14 mouse cellular contexts compared by ENCODE assay signal in the genomic region with DNA sequence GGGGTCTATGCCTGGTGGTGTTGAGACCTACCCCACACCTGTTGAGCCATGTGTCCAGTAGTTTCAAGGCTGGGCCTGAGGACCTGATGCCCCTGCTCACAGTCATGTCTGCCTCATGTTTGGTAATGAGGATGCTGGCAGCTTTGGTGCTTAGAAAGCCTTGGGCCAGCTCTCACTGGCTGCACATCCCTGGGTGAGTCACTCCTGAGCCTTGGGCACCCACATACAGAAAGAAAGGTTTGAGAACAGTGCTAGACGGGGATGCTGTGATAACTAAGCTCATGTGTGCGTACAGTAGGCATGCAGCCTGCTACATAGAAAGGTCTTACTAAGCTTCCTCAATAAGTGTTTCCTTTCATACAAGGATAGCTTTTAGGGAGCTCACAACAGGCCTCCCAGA. TPM values are rescaled to one million over a fixed set of nuclear protein-coding genes. Genes with fewer than 3 reads are reported as not detected.
A peak's percentile ranks its signal among the peaks of the same experiment; 100 is the strongest.
DNase-seq lines count a peak whose midpoint lies in the region; ATAC-seq and TF ChIP-seq lines count a peak whose summit lies in the region.
"Had no signal": no experiment of that assay in that cellular context is flagged by ENCODE, and none has a peak within 500 bp of the region (broad histone marks: within the 10 kb centered on the region; RNA-seq: fewer than 3 reads in every experiment).

No protein-coding gene starts in this region.

- H3K36me3 ChIP-seq in heart, embryonic 16.5 days (ENCODE audit: control insufficient read depth, insufficient read depth), result peaks cover 10% of the 10 kb centered on the region
- no peaks in the 10 kb centered on the region for H3K36me3 ChIP-seq in lung, embryonic 15.5 days
- no peaks in the 10 kb centered on the region; the same call in 1 of the 2 replicates for H3K36me3 ChIP-seq in small intestine, adult 2 months (ENCODE audit: control insufficient read depth, insufficient read depth, low read length)

- intact Hi-C loops in heart, postnatal 10 days (cut with DNase I), result no loop called here

- TF ChIP-seq POLR2A in bone marrow macrophage, adult 2 months (IDR thresholded peaks at IDR 0.05; ENCODE audit: borderline replicate concordance, low read depth, low read length), result no peak
- TF ChIP-seq POLR2A in small intestine, adult 2 months (IDR thresholded peaks at IDR 0.05; ENCODE audit: low read depth, low read length), result no peak

- peaks cover 64% of the 10 kb centered on the region for H3K4me1 ChIP-seq in heart, embryonic 16.5 days (ENCODE audit: control insufficient read depth, insufficient read depth, low read length)
- peaks cover 51% of the 10 kb centered on the region for H3K4me1 ChIP-seq in lung, embryonic 15.5 days
- peaks cover 42% of the 10 kb centered on the region for H3K4me1 ChIP-seq in bone marrow macrophage, adult 2 months (ENCODE audit: control insufficient read depth, insufficient read depth, low read length)
- H3K4me1 ChIP-seq in small intestine, adult 2 months (ENCODE audit: control insufficient read depth, insufficient read depth, insufficient read length, low read length), result peaks cover 23% of the 10 kb centered on the region; the same call in 1 of the 2 replicates

- no peak for TF ChIP-seq CTCF in bone marrow macrophage, adult 2 months (IDR thresholded peaks at IDR 0.05; ENCODE audit: low read depth, low read length)
- no peak for TF ChIP-seq CTCF in small intestine, adult 2 months (IDR thresholded peaks at IDR 0.05; ENCODE audit: extremely low read depth, insufficient read length, insufficient replicate concordance, low read depth, low read length)

- H3K27me3 ChIP-seq in heart, embryonic 16.5 days (ENCODE audit: control insufficient read depth, insufficient read depth, low read length), result no peaks in the 10 kb centered on the region
- no peaks in the 10 kb centered on the region for H3K27me3 ChIP-seq in lung, embryonic 15.5 days
- no peaks in the 10 kb centered on the region for H3K27me3 ChIP-seq in small intestine, adult 2 months (ENCODE audit: control insufficient read depth, insufficient read depth, low read length)

- H3K4me3 ChIP-seq in heart, embryonic 16.5 days (ENCODE audit: low read length), result no peak overlapping the region
- H3K4me3 ChIP-seq in lung, embryonic 15.5 days, result no peak overlapping the region
- no peak overlapping the region for H3K4me3 ChIP-seq in bone marrow macrophage, adult 2 months (ENCODE audit: insufficient read depth, low read length)
- no peak overlapping the region for H3K4me3 ChIP-seq in small intestine, adult 2 months (ENCODE audit: low read depth, low read length)

- ATAC-seq in heart, embryonic 16.5 days (replicated peaks; ENCODE audit: extremely low read depth, insufficient read depth, low FRiP score), result no peak
- ATAC-seq in lung, embryonic 15.5 days (ENCODE audit: borderline replicate concordance, extremely low read depth, low FRiP score, low TSS enrichment), result no peak
- no peak for ATAC-seq in megakaryocyte-erythroid progenitor cell, adult 5-6 weeks (replicated peaks; ENCODE audit: low FRiP score, low TSS enrichment, poor library complexity, severe bottlenecking)
- ATAC-seq: forebrain, embryonic 14.5 days had no signal

- H3K9ac ChIP-seq in heart, embryonic 16.5 days (ENCODE audit: low read length), result no peak overlapping the region
- H3K9ac ChIP-seq in lung, embryonic 15.5 days, result no peak overlapping the region
- H3K9ac ChIP-seq: hindbrain, embryonic 14.5 days had no signal

- H3K4me2 ChIP-seq in heart, embryonic 16.5 days (ENCODE audit: low read depth, low read length), result no peak overlapping the region
- H3K4me2 ChIP-seq in lung, embryonic 15.5 days, result no peak overlapping the region
- H3K4me2 ChIP-seq: hindbrain, embryonic 14.5 days had no signal

- 85% methylated on average over 2 of the region's 2 CpGs for WGBS in heart, embryonic 16.5 days
- WGBS in lung, embryonic 15.5 days, result 95% methylated on average over 2 of the region's 2 CpGs
- 90% methylated on average over 2 of the region's 2 CpGs for WGBS in small intestine, adult 2 months

- DNase-seq in heart, postnatal 10 days, result no peak
- no peak for DNase-seq in lung, postnatal 14 days
- DNase-seq in retina, postnatal 1 day, result no peak
- DNase-seq: cerebellum, adult 11 months; embryo, embryonic 11 days; kidney, postnatal 4 days; thymus, adult 2 months had no signal

- no peaks in the 10 kb centered on the region for H3K9me3 ChIP-seq in heart, embryonic 16.5 days (replicated peaks; ENCODE audit: control insufficient read depth, low read length)
- H3K9me3 ChIP-seq in lung, embryonic 15.5 days, result no peaks in the 10 kb centered on the region

- peak overlapping the region; percentile 89 for H3K27ac ChIP-seq in heart, embryonic 16.5 days (ENCODE audit: low read length)
- H3K27ac ChIP-seq in lung, embryonic 15.5 days, result peak overlapping the region; percentile 31; the same call in 1 of the 2 replicates
- peak overlapping the region; percentile 28 for H3K27ac ChIP-seq in bone marrow macrophage, adult 2 months (ENCODE audit: insufficient read depth, low read depth, low read length)
- H3K27ac ChIP-seq in small intestine, adult 2 months (ENCODE audit: insufficient read depth, low read depth, low read length), result peak overlapping the region; percentile 63
- H3K27ac ChIP-seq: hindbrain, embryonic 14.5 days had no signal

RNA-seq across cellular contexts. Expression of gene Ypel2, which starts 40.8 kb away (rescaled TPM):
- polyA plus RNA-seq in heart, embryonic 16.5 days (2015; fragmentation: Nextera tagmentation; extraction: Ambion mirVana), result 22.5 and 24.2 TPM in 2 replicates
- total RNA-seq in heart, postnatal 10 days (2021), result 10 to 100 TPM; 26.1 to 31.3 TPM
- 9.0 and 9.4 TPM in 2 replicates for polyA plus RNA-seq in lung, embryonic 15.5 days (2015; fragmentation: Nextera tagmentation; extraction: Ambion mirVana)
- 19.5 and 19.8 TPM in 2 replicates for polyA plus RNA-seq in bone marrow macrophage, adult 2 months (2012; ENCODE audit: insufficient read depth, insufficient read length, missing spikeins)
- 1.7 and 5.6 TPM in 2 replicates for polyA plus RNA-seq in small intestine, adult 2 months (2012; rRNA removed)
- total RNA-seq in megakaryocyte-erythroid progenitor cell, adult 5-6 weeks (2014; fragmentation: Nextera tagmentation), result 0.79 and 1.0 TPM in 2 replicates
- total RNA-seq in megakaryocyte-erythroid progenitor cell, adult 5-6 weeks (2017), result 1.0 TPM in 2 replicates

Comparison
In these comparisons a context has a peak if more than half of its experiments do, and no peak if none do; other contexts are left out.
1. H3K27ac ChIP-seq: peak in every context shown above with its lines; median percentile 89 in heart, embryonic 16.5 days; 63 in small intestine, adult 2 months; 31 in lung, embryonic 15.5 days; 28 in bone marrow macrophage, adult 2 months.